Mouse (Mus musculus): ENCODE results near the gene Lhfp.

GRCm38 (mm10) chr3:53102757-53103153 lies 61.4 kb downstream of the Lhfp start:
- TF ChIP-seq CTCF (IDR thresholded peaks at IDR 0.05; ENCODE audit: insufficient read depth, low read length), result no peak
- TF ChIP-seq POLR2A (IDR thresholded peaks at IDR 0.05; ENCODE audit: borderline replicate concordance, extremely low read depth, low read depth, low read length), result no peak

Measured in lung, adult 2 months (tissue).